Mouse (Mus musculus) embryonic facial prominence, embryonic 13.5 days (tissue): ENCODE measurements around the gene Fnbp1. TPM values are rescaled to one million over a fixed set of nuclear protein-coding genes. Genes with fewer than 3 reads are reported as not detected.

Experiments
- ATAC-seq: fragments of 200-750 bp; cut with Nextera tagmentation; 2 replicates; pipeline ENCODE4 v1.8.0; 2017; ENCODE audit warnings: low read depth; ENCODE audit not compliant: insufficient number of reproducible peaks, insufficient read depth, low FRiP score, low TSS enrichment
- H3K27ac ChIP-seq: fragments of 300-500 bp; sonication (generic); 2 replicates; pipeline ENCODE4 v1.5.1; 2015; ENCODE audit warnings: moderate library complexity, mild to moderate bottlenecking, inconsistent platforms
- H3K27me3 ChIP-seq: fragments of 300-500 bp; sonication (generic); 2 replicates; pipeline ENCODE4 v1.6.1; 2015; ENCODE audit warnings: mild to moderate bottlenecking, inconsistent platforms
- H3K36me3 ChIP-seq: fragments of 300-500 bp; sonication (generic); 2 replicates; pipeline ENCODE4 v1.6.1; 2015; ENCODE audit warnings: mild to moderate bottlenecking, inconsistent platforms
- H3K4me1 ChIP-seq: fragments of 300-500 bp; sonication (generic); 2 replicates; pipeline ENCODE4 v1.6.1; 2015; ENCODE audit warnings: inconsistent platforms
- H3K4me2 ChIP-seq: fragments of 300-500 bp; sonication (generic); 2 replicates; pipeline ENCODE4 v1.6.1; 2015; ENCODE audit warnings: moderate library complexity, mild to moderate bottlenecking, inconsistent platforms
- H3K4me3 ChIP-seq: fragments of 300-500 bp; sonication (generic); 2 replicates; pipeline ENCODE4 v1.5.1; 2015; ENCODE audit warnings: mild to moderate bottlenecking, inconsistent platforms
- H3K9ac ChIP-seq: fragments of 300-500 bp; sonication (generic); 2 replicates; pipeline ENCODE4 v1.6.1; 2015; ENCODE audit warnings: mild to moderate bottlenecking, inconsistent platforms
- H3K9me3 ChIP-seq: fragments of 300-500 bp; sonication (generic); 2 replicates; pipeline ENCODE4 v1.6.1; 2016; ENCODE audit warnings: inconsistent platforms
- WGBS: fragments of 180-500 bp; shearing (Covaris S2); methylation state at CpG from one replicate; pipeline ENCODE4 v1.1.7; 2015; ENCODE audit warnings: mixed read lengths; 5-methylcytosine and 5-hydroxymethylcytosine counted together
- polyA plus RNA-seq: library from polyadenylated mRNA; unstranded; fragments of >200 nt; fragmentation: Nextera tagmentation; extraction: Ambion mirVana; gene quantifications from 2 replicates; pipeline ENCODE4 v1.2.1, GENCODE M21; 2015

Fnbp1 gene
- polyA plus RNA-seq, 1 experiment from 2014 or later = 29.4 TPM

DNA sequence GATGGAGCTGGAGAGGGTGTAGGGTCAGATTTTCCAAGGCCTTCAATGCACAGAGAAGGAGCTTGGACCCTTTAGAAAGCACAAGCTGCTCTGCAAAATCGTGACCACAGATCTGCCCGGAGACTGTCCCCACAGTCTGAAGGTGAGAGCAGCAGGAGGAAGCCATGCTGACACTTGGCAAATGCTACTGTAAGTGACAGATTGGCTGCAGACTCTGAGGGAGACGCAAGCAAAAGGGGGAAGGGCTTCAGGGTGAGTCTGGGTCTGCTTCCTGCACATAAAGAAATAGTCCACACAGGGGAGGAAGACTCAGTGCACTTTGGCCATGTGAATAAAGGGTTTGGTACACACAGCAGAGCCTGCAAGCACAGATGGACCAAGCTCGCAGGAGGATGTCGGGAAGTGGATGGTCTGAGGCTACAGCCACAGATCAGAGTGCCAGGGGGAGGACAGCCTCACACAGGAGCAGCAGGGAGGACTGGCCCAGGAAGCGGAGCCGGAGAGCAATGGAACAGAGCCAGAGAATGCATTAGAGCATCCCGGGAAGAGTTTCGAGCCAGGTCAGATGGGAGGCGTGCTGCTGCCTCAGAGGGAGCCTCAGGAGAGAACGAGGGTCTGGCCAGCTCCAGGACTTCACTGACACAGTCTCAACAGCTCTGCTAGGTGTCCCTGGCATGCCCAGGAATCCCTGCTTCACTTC, 35.0 kb downstream of the Fnbp1 start:
- 44% methylated on average over 11 of the region's 11 CpGs for WGBS
- no peaks in the 10 kb centered on the region for H3K9me3 ChIP-seq
- ATAC-seq = no peak

DNA sequence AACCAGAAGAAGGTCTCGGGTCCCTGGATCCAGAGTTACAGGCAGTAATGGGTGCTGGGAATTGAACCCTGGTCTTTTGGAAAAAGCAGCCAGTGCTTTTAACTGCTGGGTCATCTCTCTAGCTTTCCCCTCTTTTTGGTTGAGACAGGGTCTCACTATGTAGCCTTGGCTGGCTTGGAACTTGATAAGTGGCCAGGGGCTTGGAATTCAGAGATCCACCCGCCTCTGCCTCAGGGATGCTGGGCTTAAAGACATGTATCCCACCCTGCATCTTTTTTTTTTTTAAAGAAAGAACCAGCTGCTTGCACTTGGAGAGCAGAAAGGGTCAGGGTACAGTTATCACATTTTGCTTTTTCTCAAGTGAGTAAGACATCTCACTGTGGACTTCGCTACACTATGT, 35.8 kb downstream of the Fnbp1 start:
- Histone ChIP-seq H3K27ac (no peak overlapping the region), H3K4me3 (no peak overlapping the region), H3K36me3 (0 out of 2 replicates have a peak, but pooled peaks cover 9% of the 10 kb centered on the region), H3K4me2 (no peak overlapping the region), H3K9me3 (no peaks in the 10 kb centered on the region), H3K27me3 (no peaks in the 10 kb centered on the region), H3K9ac (no peak overlapping the region), H3K4me1 (peaks cover 39% of the 10 kb centered on the region)
- no peak for ATAC-seq
- WGBS = 92% methylated on average over 3 of the region's 3 CpGs

More for the DNA sequence above, 35.0 kb downstream of the Fnbp1 start:
- Histone ChIP-seq H3K27ac (peak overlapping the region; percentile 2; the same call in 1 of the 2 replicates), H3K4me1 (peaks cover 45% of the 10 kb centered on the region), H3K4me2 (0 out of 2 replicates have a peak overlapping the region, but pooled peaks have one; percentile 9), H3K9ac (peak overlapping the region; percentile 41; the same call in 1 of the 2 replicates), H3K27me3 (no peaks in the 10 kb centered on the region), H3K36me3 (0 out of 2 replicates have a peak, but pooled peaks cover 4% of the 10 kb centered on the region), H3K4me3 (no peak overlapping the region)

DNA sequence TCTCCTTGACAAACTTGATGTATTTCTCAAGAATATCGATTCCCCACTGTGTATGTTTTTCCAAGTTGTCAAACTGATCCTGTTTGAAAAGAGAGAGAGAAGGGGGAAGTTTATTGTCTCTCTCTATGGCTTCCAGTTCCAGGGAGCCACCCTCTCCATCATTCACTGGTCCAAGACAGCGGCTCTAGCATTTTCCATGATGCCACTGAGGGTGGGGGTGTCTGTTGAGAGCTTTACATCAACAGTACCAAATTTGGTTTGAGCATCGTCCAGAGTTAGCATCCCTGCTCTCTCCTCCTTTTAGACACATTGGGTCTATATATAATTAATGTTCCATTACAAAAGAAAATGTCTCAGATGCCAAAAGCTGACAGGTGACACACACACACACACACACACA, 36.5 kb downstream of the Fnbp1 start:
- no peaks in the 10 kb centered on the region for H3K27me3 ChIP-seq
- ATAC-seq = no peak
- no peaks in the 10 kb centered on the region for H3K9me3 ChIP-seq
- no peak overlapping the region for H3K4me2 ChIP-seq
- no peak overlapping the region for H3K9ac ChIP-seq
- H3K4me1 ChIP-seq = peaks cover 32% of the 10 kb centered on the region
- H3K27ac ChIP-seq = no peak overlapping the region
- 80% methylated on average over 3 of the region's 3 CpGs for WGBS
- H3K4me3 ChIP-seq = no peak overlapping the region
- H3K36me3 ChIP-seq = peaks cover 11% of the 10 kb centered on the region

DNA sequence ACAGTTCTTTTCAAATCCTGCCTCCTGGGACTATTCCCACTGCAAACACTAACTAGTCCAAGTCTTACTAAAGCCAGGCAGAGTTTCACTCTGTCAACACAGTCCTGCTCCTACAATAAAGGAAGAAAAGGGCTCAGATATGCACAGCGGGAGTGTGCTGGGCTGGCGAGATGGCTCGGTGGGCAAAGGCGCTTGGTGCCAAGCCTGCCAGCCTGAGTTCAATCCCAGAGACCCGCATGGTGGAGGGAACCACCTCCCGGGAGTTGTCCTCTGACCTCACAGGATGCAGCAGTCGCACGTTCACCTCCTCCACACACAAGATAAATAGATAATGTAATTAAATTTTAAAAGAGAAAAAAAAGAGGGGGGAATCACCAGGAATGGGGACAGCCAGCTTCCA, 38.5 kb downstream of the Fnbp1 start:
- H3K9ac ChIP-seq = no peak overlapping the region
- H3K27ac ChIP-seq = no peak overlapping the region
- H3K4me3 ChIP-seq = no peak overlapping the region
- no peaks in the 10 kb centered on the region for H3K9me3 ChIP-seq
- no peak for ATAC-seq
- H3K4me1 ChIP-seq = peaks cover 19% of the 10 kb centered on the region
- H3K4me2 ChIP-seq = no peak overlapping the region
- H3K36me3 ChIP-seq = peaks cover 17% of the 10 kb centered on the region
- no peaks in the 10 kb centered on the region for H3K27me3 ChIP-seq
- 77% methylated on average over 8 of the region's 8 CpGs for WGBS

DNA sequence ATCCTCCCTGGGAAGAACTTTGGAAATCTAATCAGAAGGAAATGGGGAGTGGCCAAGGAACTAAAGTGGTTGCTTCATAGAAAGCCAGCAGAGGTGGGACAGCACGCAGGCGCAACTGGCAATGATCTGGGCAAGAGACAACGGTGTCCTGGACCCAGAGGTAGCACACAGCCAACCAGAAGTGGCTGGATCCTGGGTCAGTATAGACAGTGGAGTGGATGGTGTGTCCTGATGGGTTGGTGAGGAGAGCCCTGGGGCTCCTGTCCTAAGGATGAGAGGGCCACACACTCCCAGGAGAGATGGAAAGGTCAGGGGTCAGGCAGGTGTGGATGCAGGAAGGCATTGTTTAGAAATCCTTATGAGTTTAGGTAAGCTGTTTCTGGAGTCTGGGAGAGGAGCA, 40.5 kb downstream of the Fnbp1 start:
- H3K9ac ChIP-seq = no peak overlapping the region
- H3K27me3 ChIP-seq = no peaks in the 10 kb centered on the region
- H3K36me3 ChIP-seq = peaks cover 18% of the 10 kb centered on the region
- ATAC-seq = no peak
- no peak overlapping the region for H3K4me3 ChIP-seq
- no peaks in the 10 kb centered on the region for H3K4me1 ChIP-seq
- H3K4me2 ChIP-seq = no peak overlapping the region
- no peaks in the 10 kb centered on the region for H3K9me3 ChIP-seq
- H3K27ac ChIP-seq = no peak overlapping the region
- WGBS = 86% methylated on average over 3 of the region's 3 CpGs

DNA sequence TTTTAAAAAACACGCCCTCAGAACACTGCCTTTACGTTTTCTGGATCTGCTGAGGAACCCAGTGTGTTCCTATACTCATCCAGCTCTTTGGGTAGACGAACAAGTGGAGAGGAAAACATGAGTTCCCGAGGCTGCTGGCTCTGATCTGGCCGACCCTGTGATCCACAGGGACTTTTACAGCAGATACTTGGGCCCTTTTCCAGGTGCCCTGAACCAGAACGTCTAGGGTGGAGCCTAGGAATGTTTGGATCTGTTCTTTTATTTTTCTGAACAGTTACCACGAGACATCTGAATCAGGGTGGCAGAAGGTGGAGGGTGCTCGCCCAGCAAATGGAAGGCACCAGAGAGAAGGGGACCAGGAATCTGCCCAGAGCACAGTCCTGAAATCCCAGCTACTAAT, 42.7 kb downstream of the Fnbp1 start:
- no peak for ATAC-seq
- Histone ChIP-seq H3K4me2 (no peak overlapping the region), H3K4me3 (no peak overlapping the region), H3K9ac (no peak overlapping the region), H3K9me3 (no peaks in the 10 kb centered on the region), H3K27me3 (no peaks in the 10 kb centered on the region), H3K4me1 (no peaks in the 10 kb centered on the region), H3K27ac (no peak overlapping the region), H3K36me3 (peaks cover 26% of the 10 kb centered on the region)
- WGBS = 84% methylated on average over 8 of the region's 8 CpGs

DNA sequence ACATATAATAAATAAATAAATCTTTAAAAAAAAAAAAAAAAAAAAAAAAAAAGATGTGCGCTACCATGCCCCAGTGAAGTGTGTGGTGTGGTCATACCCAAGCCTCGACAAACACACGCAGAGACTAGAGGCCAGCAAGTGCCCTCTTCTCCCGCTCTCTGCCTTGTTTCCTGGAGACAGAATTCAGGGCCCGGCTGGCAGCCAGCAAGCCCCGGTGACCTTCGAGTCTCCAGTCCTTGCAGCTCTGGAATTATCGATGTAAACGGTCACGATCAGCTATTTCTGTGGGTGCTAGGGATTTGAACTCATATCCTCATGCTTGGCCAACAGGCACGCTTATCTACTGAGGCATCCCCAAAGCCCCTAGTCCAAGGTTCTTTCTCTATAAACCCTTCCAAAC, 43.2 kb downstream of the Fnbp1 start:
- H3K4me3 ChIP-seq = no peak overlapping the region
- peaks cover 29% of the 10 kb centered on the region for H3K36me3 ChIP-seq
- H3K9ac ChIP-seq = no peak overlapping the region
- no peak overlapping the region for H3K4me2 ChIP-seq
- ATAC-seq = no peak
- no peaks in the 10 kb centered on the region for H3K9me3 ChIP-seq
- 95% methylated on average over 11 of the region's 11 CpGs for WGBS
- no peak overlapping the region for H3K27ac ChIP-seq
- no peaks in the 10 kb centered on the region for H3K4me1 ChIP-seq
- no peaks in the 10 kb centered on the region for H3K27me3 ChIP-seq

DNA sequence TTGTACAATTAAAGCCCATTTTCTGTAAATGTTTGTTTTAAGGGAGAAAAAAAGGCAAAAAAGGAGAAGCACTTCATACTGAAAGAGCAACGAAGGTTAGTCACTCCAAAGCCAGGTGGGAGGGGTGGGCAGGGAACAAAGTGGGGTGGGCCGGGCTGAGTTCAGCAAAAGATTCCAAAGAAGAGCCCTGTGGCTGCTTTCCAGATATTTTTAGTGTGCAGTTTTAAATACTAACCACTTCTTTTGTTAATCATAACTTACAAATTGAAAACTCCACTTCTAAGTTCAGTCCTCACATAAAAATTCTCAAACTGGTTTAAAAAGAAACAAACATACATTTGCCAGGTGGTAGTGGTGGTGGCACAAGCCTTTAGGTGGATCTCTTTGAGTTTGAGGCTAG, 44.5 kb downstream of the Fnbp1 start:
- Histone ChIP-seq H3K9ac (no peak overlapping the region), H3K4me2 (no peak overlapping the region), H3K27me3 (no peaks in the 10 kb centered on the region), H3K36me3 (peaks cover 28% of the 10 kb centered on the region), H3K4me1 (no peaks in the 10 kb centered on the region), H3K9me3 (no peaks in the 10 kb centered on the region), H3K27ac (no peak overlapping the region), H3K4me3 (no peak overlapping the region)
- WGBS = 87% methylated on average over 2 of the region's 2 CpGs
- ATAC-seq = no peak

DNA sequence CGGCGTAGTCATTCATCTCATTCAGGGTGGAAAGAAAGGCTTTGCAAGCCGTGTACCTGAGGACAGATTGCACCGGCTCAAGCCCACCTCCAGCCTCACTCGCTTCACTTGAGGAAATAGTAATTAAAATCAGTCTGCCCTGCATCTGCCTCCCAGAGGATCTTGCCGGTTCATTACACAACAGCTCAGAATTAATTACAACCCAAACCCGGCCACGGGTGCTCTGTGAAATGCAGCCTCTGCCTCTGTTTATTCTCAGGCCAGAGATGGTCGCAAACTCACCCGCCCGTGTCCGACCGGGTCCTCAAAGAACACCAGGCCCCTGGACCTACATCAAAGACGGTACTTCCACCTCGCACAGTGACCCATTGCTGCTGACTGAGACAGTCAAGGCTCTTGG, 45.7 kb downstream of the Fnbp1 start:
- Histone ChIP-seq H3K9ac (no peak overlapping the region), H3K4me1 (no peaks in the 10 kb centered on the region), H3K27ac (no peak overlapping the region), H3K9me3 (no peaks in the 10 kb centered on the region), H3K27me3 (no peaks in the 10 kb centered on the region), H3K4me2 (no peak overlapping the region), H3K36me3 (peaks cover 25% of the 10 kb centered on the region), H3K4me3 (no peak overlapping the region)
- WGBS = 85% methylated on average over 15 of the region's 15 CpGs
- no peak for ATAC-seq

DNA sequence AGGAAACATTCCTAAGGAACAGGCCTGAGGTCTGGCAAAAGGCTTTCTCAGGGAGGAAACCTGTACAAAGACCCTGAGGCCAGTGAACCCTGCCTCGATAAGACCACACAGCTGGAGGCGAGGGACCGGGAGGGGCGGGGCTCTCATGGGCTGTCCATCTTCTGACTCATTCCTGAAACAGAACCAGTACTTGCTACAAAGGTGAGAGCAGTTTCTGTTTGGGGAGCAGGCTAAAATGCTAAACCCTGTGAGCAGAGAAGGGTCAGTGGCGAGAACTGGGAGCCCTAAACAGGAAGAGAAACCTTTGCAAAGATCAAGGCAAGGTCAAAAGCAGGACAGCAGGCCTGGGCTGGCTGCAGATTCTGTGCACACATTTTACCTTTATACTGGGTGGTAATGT, 47.2 kb downstream of the Fnbp1 start:
- no peak overlapping the region for H3K27ac ChIP-seq
- peaks cover 21% of the 10 kb centered on the region for H3K36me3 ChIP-seq
- peaks cover 4% of the 10 kb centered on the region; the same call in 1 of the 2 replicates for H3K4me1 ChIP-seq
- H3K4me2 ChIP-seq = no peak overlapping the region
- no peak for ATAC-seq
- WGBS = 52% methylated on average over 5 of the region's 5 CpGs
- H3K27me3 ChIP-seq = no peaks in the 10 kb centered on the region
- H3K9me3 ChIP-seq = no peaks in the 10 kb centered on the region
- no peak overlapping the region for H3K4me3 ChIP-seq
- H3K9ac ChIP-seq = no peak overlapping the region

DNA sequence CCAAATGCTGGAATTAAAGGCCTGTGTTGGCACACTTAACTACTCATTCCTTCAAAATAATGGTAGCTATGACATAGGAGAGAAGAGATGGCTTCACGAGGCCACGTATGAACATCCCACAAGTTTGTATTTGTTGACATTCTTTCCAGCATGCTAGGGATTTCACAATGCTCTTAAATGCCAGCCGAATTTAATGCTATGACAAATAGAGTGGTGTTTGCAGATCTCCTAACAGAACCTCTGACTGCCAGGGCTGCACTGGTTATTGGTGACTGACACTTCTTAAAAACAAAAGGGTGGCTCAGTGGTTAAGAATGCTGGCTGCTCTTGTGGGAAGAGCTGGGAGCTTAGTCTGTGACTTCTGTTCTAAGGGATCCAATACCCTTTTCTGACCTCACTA, 48.9 kb downstream of the Fnbp1 start:
- Histone ChIP-seq H3K36me3 (peaks cover 21% of the 10 kb centered on the region), H3K4me2 (no peak overlapping the region), H3K4me3 (no peak overlapping the region), H3K9ac (no peak overlapping the region), H3K27me3 (no peaks in the 10 kb centered on the region), H3K27ac (no peak overlapping the region), H3K9me3 (no peaks in the 10 kb centered on the region), H3K4me1 (peaks cover 16% of the 10 kb centered on the region)
- 85% methylated on average over 3 of the region's 3 CpGs for WGBS
- no peak for ATAC-seq

DNA sequence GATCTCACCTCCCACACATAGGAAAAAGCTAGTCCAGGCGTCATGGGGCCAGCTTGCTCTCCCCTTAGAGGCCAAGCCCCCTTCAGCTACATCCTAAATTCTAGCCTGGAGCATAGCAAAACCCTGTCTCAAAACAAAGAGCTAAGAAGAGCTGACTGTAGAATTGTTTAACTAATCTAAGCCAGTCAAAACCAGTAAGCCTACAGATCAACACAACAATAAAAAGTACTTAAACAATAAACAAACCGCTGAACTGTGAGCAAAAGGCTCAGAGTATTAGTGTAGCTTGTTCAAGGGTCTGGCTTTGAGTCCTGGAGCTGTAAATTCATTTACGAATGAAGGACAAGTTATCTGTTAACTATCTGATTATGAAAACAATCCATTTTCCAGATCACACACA, 50.6 kb downstream of the Fnbp1 start:
- H3K4me3 ChIP-seq = no peak overlapping the region
- WGBS = 53% methylated on average over 3 of the region's 3 CpGs
- H3K4me2 ChIP-seq = no peak overlapping the region
- no peak overlapping the region for H3K9ac ChIP-seq
- no peaks in the 10 kb centered on the region for H3K9me3 ChIP-seq
- no peak for ATAC-seq
- H3K27me3 ChIP-seq = no peaks in the 10 kb centered on the region
- H3K36me3 ChIP-seq = peaks cover 20% of the 10 kb centered on the region
- H3K4me1 ChIP-seq = peaks cover 28% of the 10 kb centered on the region
- H3K27ac ChIP-seq = no peak overlapping the region
